Mouse (Mus musculus): Measurements from ENCODE around the gene Wasf1. TPM values are rescaled to one million over a fixed set of nuclear protein-coding genes. Genes with fewer than 3 reads are reported as not detected.
A peak's percentile ranks its signal among the peaks of the same experiment; 100 is the strongest.

Wasf1 gene
- polyA plus RNA-seq, 1 experiment from 2014 or later, result 2.1 TPM

- DNase-seq (ENCODE audit: low spot score) (peak; percentile 22), ATAC-seq (no peak)
- H3K4me1 ChIP-seq (ENCODE audit: insufficient read depth, low read depth, low read length), result no peaks in the 10 kb centered on the region
- H3K4me2 ChIP-seq (replicated peaks; ENCODE audit: low read depth, low read length), result no peak overlapping the region
- H3K27ac ChIP-seq (ENCODE audit: low read length), result no peak overlapping the region
- TF ChIP-seq EP300 (IDR thresholded peaks at IDR 0.05) (no peak), CTCF (IDR thresholded peaks at IDR 0.05) (no peak)
- H3K4me3 ChIP-seq (ENCODE audit: low read depth, low read length), result no peak overlapping the region
- no peaks in the 10 kb centered on the region for H3K27me3 ChIP-seq (replicated peaks; ENCODE audit: insufficient read depth, low read length)
- H3K9me3 ChIP-seq (ENCODE audit: low read length), result no peaks in the 10 kb centered on the region
- 37% methylated on average over 6 of the region's 6 CpGs for WGBS
- no peaks in the 10 kb centered on the region for H3K36me3 ChIP-seq (ENCODE audit: insufficient read depth, low read length)
- no peak overlapping the region for H3K9ac ChIP-seq (replicated peaks; ENCODE audit: low read depth)
Measured at GRCm38 (mm10) chr10:40961365-40961764, 78.1 kb downstream of the Wasf1 start.

DNA sequence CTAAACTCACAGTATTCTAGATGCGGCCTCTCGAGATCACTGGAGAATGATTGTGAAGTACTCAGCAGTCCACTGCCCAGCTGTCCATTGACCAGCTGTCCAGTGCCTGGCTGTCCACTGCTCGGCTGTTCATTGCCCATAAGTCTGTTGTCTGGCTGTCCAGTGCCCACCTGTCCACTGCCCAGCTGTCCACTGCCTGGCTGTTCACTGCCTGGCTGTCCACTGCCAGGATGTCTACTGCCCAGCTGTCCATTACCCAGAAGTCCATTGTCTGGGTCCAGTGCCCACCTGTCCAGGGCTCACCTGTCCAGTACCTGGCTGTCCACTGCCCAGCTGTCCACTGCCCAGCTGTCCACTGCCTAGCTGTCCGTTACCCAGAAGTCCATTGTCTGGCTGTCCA lies 78.7 kb downstream of the Wasf1 start:
- no peak overlapping the region for H3K27ac ChIP-seq (ENCODE audit: low read length)
- no peaks in the 10 kb centered on the region for H3K36me3 ChIP-seq (ENCODE audit: insufficient read depth, low read length)
- no peaks in the 10 kb centered on the region for H3K9me3 ChIP-seq (ENCODE audit: low read length)
- ATAC-seq (no peak), DNase-seq (ENCODE audit: low spot score) (no peak)
- TF ChIP-seq EP300 (IDR thresholded peaks at IDR 0.05) (no peak), CTCF (IDR thresholded peaks at IDR 0.05) (no peak)
- no peak overlapping the region for H3K9ac ChIP-seq (replicated peaks; ENCODE audit: low read depth)
- no peaks in the 10 kb centered on the region for H3K27me3 ChIP-seq (replicated peaks; ENCODE audit: insufficient read depth, low read length)
- no peaks in the 10 kb centered on the region for H3K4me1 ChIP-seq (ENCODE audit: insufficient read depth, low read depth, low read length)
- H3K4me3 ChIP-seq (ENCODE audit: low read depth, low read length), result no peak overlapping the region
- WGBS, result 88% methylated on average over 4 of the region's 4 CpGs
- no peak overlapping the region for H3K4me2 ChIP-seq (replicated peaks; ENCODE audit: low read depth, low read length)

- TF ChIP-seq CTCF (IDR thresholded peaks at IDR 0.05) (no peak), EP300 (IDR thresholded peaks at IDR 0.05) (no peak)
- ATAC-seq, result no peak
- H3K27ac ChIP-seq (ENCODE audit: low read length), result no peak overlapping the region
- no peak overlapping the region for H3K9ac ChIP-seq (replicated peaks; ENCODE audit: low read depth)
- no peak overlapping the region for H3K4me2 ChIP-seq (replicated peaks; ENCODE audit: low read depth, low read length)
- H3K9me3 ChIP-seq (ENCODE audit: low read length), result no peaks in the 10 kb centered on the region
- no peaks in the 10 kb centered on the region for H3K4me1 ChIP-seq (ENCODE audit: insufficient read depth, low read depth, low read length)
- no peak overlapping the region for H3K4me3 ChIP-seq (ENCODE audit: low read depth, low read length)
- H3K36me3 ChIP-seq (ENCODE audit: insufficient read depth, low read length), result no peaks in the 10 kb centered on the region
- 67% methylated on average over 4 of the region's 4 CpGs for WGBS
- H3K27me3 ChIP-seq (replicated peaks; ENCODE audit: insufficient read depth, low read length), result no peaks in the 10 kb centered on the region
- DNase-seq (ENCODE audit: low spot score), result no peak
Measured at GRCm38 (mm10) chr10:40964546-40964945, 81.3 kb downstream of the Wasf1 start.

- Histone ChIP-seq H3K36me3 (ENCODE audit: insufficient read depth, low read length) (no peaks in the 10 kb centered on the region), H3K4me2 (replicated peaks; ENCODE audit: low read depth, low read length) (no peak overlapping the region), H3K27me3 (replicated peaks; ENCODE audit: insufficient read depth, low read length) (no peaks in the 10 kb centered on the region), H3K9ac (replicated peaks; ENCODE audit: low read depth) (no peak overlapping the region), H3K4me3 (ENCODE audit: low read depth, low read length) (no peak overlapping the region), H3K27ac (ENCODE audit: low read length) (no peak overlapping the region), H3K4me1 (ENCODE audit: insufficient read depth, low read depth, low read length) (no peaks in the 10 kb centered on the region), H3K9me3 (ENCODE audit: low read length) (no peaks in the 10 kb centered on the region)
- DNase-seq (ENCODE audit: low spot score) (no peak), ATAC-seq (no peak)
- WGBS, result 60% methylated on average over 8 of the region's 8 CpGs
- TF ChIP-seq EP300 (IDR thresholded peaks at IDR 0.05), result no peak
Measured at GRCm38 (mm10) chr10:40968551-40968950, 85.3 kb downstream of the Wasf1 start.

GRCm38 (mm10) chr10:40969372-40970033 lies 86.2 kb downstream of the Wasf1 start:
- 14% methylated on average over 16 of the region's 16 CpGs for WGBS
- Histone ChIP-seq H3K4me1 (ENCODE audit: insufficient read depth, low read depth, low read length) (no peaks in the 10 kb centered on the region), H3K27ac (ENCODE audit: low read length) (no peak overlapping the region), H3K9me3 (ENCODE audit: low read length) (no peaks in the 10 kb centered on the region), H3K27me3 (replicated peaks; ENCODE audit: insufficient read depth, low read length) (no peaks in the 10 kb centered on the region), H3K4me2 (replicated peaks; ENCODE audit: low read depth, low read length) (no peak overlapping the region), H3K36me3 (ENCODE audit: insufficient read depth, low read length) (no peaks in the 10 kb centered on the region), H3K9ac (replicated peaks; ENCODE audit: low read depth) (no peak overlapping the region), H3K4me3 (ENCODE audit: low read depth, low read length) (no peak overlapping the region)
- DNase-seq (ENCODE audit: low spot score) (no peak), ATAC-seq (no peak)
- TF ChIP-seq CTCF (IDR thresholded peaks at IDR 0.05) (no peak), EP300 (IDR thresholded peaks at IDR 0.05) (no peak)

- H3K27me3 ChIP-seq (replicated peaks; ENCODE audit: insufficient read depth, low read length), result no peaks in the 10 kb centered on the region
- no peak for DNase-seq (ENCODE audit: low spot score)
- no peak overlapping the region for H3K9ac ChIP-seq (replicated peaks; ENCODE audit: low read depth)
- no peaks in the 10 kb centered on the region for H3K4me1 ChIP-seq (ENCODE audit: insufficient read depth, low read depth, low read length)
- no peaks in the 10 kb centered on the region for H3K36me3 ChIP-seq (ENCODE audit: insufficient read depth, low read length)
- no peak overlapping the region for H3K4me2 ChIP-seq (replicated peaks; ENCODE audit: low read depth, low read length)
- H3K4me3 ChIP-seq (ENCODE audit: low read depth, low read length), result no peak overlapping the region
- TF ChIP-seq EP300 (IDR thresholded peaks at IDR 0.05) (no peak), CTCF (IDR thresholded peaks at IDR 0.05) (no peak)
- no peak overlapping the region for H3K27ac ChIP-seq (ENCODE audit: low read length)
- no peak for ATAC-seq
- no peaks in the 10 kb centered on the region for H3K9me3 ChIP-seq (ENCODE audit: low read length)
- 83% methylated on average over 12 of the region's 12 CpGs for WGBS
Measured at GRCm38 (mm10) chr10:40970601-40971245, 87.4 kb downstream of the Wasf1 start.
